Mouse (Mus musculus): ENCODE results near the gene Ulk4. TPM values are rescaled to one million over a fixed set of nuclear protein-coding genes. Genes with fewer than 3 reads are reported as not detected.

The Ulk4 gene
- total and polyA plus RNA-seq, 3 experiments: 26.6 to 31.1 TPM; not detected in 1

DNA sequence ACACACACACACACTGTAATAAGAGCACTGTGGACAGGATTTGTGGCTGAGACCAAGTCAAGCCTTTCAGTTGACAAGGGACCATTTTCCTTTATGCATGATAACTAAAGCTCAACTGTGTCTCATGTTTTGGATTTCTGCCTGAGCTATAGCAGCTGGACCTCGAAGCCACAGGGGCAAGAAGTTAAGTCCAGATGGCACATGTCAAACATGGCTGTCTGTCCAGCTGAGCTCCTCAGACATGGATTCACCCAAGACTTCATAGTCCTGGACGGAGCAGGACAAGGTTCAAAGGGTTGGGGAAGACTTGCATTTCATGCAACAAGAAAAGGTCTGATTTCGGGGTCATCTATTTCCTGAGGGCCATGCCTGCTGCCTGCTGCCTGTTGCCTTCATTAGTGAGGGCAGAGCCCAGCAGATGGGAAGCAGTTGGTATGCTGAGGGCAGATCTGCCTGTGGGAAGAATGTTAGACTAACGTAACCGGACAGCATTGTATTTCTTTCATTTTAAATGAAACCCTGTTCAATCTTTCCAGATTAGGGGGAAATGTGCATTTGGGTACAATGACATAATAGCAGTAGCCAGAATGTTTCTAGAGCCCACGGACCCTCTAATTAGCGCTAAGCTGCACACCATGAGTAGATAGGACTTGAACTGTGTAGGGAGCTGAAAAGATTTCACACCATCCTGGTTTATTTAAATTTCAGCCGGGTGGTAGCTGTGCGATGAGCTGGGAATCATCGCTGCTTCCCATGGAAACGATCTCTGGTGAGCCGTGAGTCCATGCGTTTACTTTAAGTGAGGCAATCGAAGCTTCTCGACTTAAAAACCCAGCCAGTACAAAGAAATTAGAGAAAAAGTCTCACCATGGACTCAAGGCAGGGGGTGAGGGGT lies 286.9 kb downstream of the Ulk4 start:
- TF ChIP-seq KAT2A (conservative IDR thresholded peaks at IDR 0.05; ENCODE audit: low read depth, low read length) (no peak), SIN3A (IDR thresholded peaks at IDR 0.05; ENCODE audit: low read length) (no peak), CHD1 (IDR thresholded peaks at IDR 0.05; ENCODE audit: low read depth, low read length) (no peak), ELF1 (IDR thresholded peaks at IDR 0.05; ENCODE audit: low read depth, low read length) (no peak), ZKSCAN1 (IDR thresholded peaks at IDR 0.05; ENCODE audit: low read depth, low read length) (no peak), ZC3H11A (IDR thresholded peaks at IDR 0.05; ENCODE audit: low read depth, low read length) (no peak), CTCF (IDR thresholded peaks at IDR 0.05 in 2 of 3, conservative IDR thresholded peaks at IDR 0.05 in 1 of 3; ENCODE audit: control insufficient read depth in 1 of 3, insufficient read depth in 1 of 3, low read depth in 2 of 3, low read length in 3 of 3, poor library complexity in 1 of 3, severe bottlenecking in 1 of 3) (no peak), GABPA (IDR thresholded peaks at IDR 0.05; ENCODE audit: low read depth, low read length) (no peak), UBTF (IDR thresholded peaks at IDR 0.05; ENCODE audit: borderline replicate concordance, insufficient read depth, low read depth, low read length) (no peak), TBP (IDR thresholded peaks at IDR 0.05; ENCODE audit: low read depth, low read length) (no peak), SMC3 (IDR thresholded peaks at IDR 0.05; ENCODE audit: low read depth, low read length) (no peak), MYB (IDR thresholded peaks at IDR 0.05; ENCODE audit: low read depth, low read length) (no peak), MAX (IDR thresholded peaks at IDR 0.05; ENCODE audit: low read length) (no peak), NELFE (IDR thresholded peaks at IDR 0.05; ENCODE audit: low read depth, low read length) (no peak), ZMIZ1 (IDR thresholded peaks at IDR 0.05; ENCODE audit: low read depth, low read length) (no peak), MAZ (IDR thresholded peaks at IDR 0.05; ENCODE audit: low read depth, low read length) (no peak), EP300 (IDR thresholded peaks at IDR 0.05; ENCODE audit: low read depth in 1 of 2, low read length in 2 of 2) (no peak), MAFK (IDR thresholded peaks at IDR 0.05; ENCODE audit: borderline replicate concordance, low read depth, low read length) (no peak), NRF1 (IDR thresholded peaks at IDR 0.05; ENCODE audit: insufficient read depth, low read depth, low read length, poor library complexity, severe bottlenecking) (no peak), BHLHE40 (IDR thresholded peaks at IDR 0.05; ENCODE audit: borderline replicate concordance, low read depth, low read length) (no peak)
- H3K27ac ChIP-seq (ENCODE audit: control insufficient read depth, low read depth, low read length): no peak overlapping the region
- H3K27me3 ChIP-seq (ENCODE audit: control insufficient read depth in 1 of 2, insufficient read depth in 2 of 2, low read length in 2 of 2): no peaks in the 10 kb centered on the region
- H3K4me1 ChIP-seq (ENCODE audit: control insufficient read depth in 1 of 2, insufficient read depth in 2 of 2, low read length in 2 of 2): no peaks in the 10 kb centered on the region
- H3K4me3 ChIP-seq (ENCODE audit: control insufficient read depth in 1 of 2, insufficient read depth in 1 of 2, low read depth in 2 of 2, low read length in 2 of 2): no peak overlapping the region
- H3K9me3 ChIP-seq (replicated peaks; ENCODE audit: insufficient read depth, low read length): no peaks in the 10 kb centered on the region
- DNase-seq (ENCODE audit: low read depth, low spot score): no peak
- no peak overlapping the region for H3K9ac ChIP-seq (ENCODE audit: control insufficient read depth, low read depth, low read length, poor library complexity, severe bottlenecking)
- no peaks in the 10 kb centered on the region for H3K36me3 ChIP-seq (ENCODE audit: control insufficient read depth in 1 of 2, insufficient read depth in 2 of 2, low read length in 2 of 2)
- H3K79me2 ChIP-seq (ENCODE audit: control insufficient read depth, insufficient read depth, low read length, poor library complexity): no peaks in the 10 kb centered on the region
